Mouse (Mus musculus) heart, adult 2 months (tissue): Measurements from ENCODE around the gene Cep55.

Experiments used
- CTCF ChIP-seq: fragments of 200-600 bp; IDR thresholded peaks from 2 replicates; pipeline ENCODE4 v1.8.1; 2022; ENCODE audit warnings: antibody characterized with exemption, mild to moderate bottlenecking, moderate library complexity
- EP300 ChIP-seq: fragments of 200-500 bp; IDR thresholded peaks from 2 replicates; pipeline ENCODE4 v1.6.1; 2011; ENCODE audit warnings: low read depth, low read length, control low read depth; ENCODE audit not compliant: insufficient read depth

DNA sequence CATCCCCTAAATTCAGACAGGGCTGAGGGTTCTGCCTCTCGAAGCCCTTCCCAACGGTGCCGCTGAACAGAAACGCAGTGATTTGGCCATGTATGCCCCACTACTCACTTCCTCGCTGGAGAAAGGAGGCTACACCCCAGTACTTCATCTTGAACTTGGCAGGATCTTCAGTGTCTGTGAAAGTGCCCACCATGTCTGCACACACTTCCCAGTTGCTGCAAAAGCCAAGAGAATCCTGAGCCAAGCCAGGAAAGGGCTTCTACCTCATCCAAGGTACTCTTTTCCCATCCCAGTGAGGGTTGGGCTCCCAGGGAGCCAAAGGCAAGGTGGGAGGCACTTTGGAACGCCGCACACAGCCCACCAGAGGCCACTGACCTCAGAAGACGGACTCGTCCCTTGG, 69.1 kb downstream of the Cep55 start:
- no peak for TF ChIP-seq EP300
- no peak for TF ChIP-seq CTCF
